Mouse (Mus musculus) heart, postnatal 36 days (tissue): Measurements from ENCODE around the gene Ufd1. TPM values are rescaled to one million over a fixed set of nuclear protein-coding genes. Genes with fewer than 3 reads are reported as not detected.

ENCODE experiments used
- DNase-seq, 2 experiments: peaks; one replicate each; pipeline ENCODE4 v3.0.0; 2021 to 2022
- intact Hi-C: fragments of 180-260 bp; cut with DNase I; formaldehyde crosslinking; loops from one replicate; pipeline ENCODE4 v1.15.1; 2025
- total RNA-seq, 2 experiments: library from RNA; stranded (reverse); gene quantifications; 2 replicates each; pipeline ENCODE4 v1.2.3; 2021

Ufd1 gene
- total RNA-seq = 10 to 100 TPM; 48.8 to 58.1 TPM

DNA sequence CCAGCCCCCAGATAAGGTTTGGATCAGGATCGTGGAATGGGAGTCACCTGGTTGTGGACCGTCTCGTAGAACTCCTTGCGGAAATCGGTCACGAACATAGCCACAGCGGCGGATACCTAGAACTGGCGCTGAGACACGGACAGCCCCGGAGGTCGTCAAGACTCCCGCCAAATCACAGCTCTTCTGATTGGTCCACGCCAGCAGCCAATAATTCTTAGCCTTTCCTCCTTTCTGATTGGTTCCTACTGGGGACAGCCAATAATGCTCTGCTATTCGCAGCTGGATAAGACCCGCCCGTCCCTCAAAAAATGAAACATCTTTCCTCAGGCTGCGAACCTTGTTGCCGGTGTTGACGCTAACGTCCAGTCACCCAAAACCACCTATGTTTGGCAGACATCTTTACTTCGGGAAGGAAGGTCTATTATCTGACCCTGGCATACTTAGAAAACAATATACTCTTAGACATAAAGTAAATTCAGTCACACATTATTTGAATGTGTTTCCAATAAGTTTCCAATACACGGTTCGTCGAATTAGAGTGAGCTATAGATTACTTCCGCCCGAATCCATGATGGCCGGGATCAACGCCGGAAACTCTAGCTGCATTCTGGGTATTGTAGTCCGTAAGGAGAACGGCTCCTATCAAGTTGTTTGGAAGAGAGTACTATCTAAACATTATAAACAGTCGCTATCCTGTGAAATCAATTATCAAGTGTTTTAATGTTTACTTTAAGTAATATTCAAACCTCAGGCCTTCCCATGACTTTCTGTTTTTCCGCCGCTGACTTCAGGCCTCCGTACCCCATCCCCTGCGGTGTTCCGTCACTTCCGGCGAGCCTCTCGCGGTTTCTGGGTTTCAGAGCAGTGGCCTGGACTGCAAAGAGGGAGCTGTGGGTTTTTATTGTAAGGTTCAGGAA is at the start of gene Ufd1, which contains the start of gene Cdc45:
TSS of gene Ufd1 (plus strand) at position 312 of the 917 bp plus-strand sequence.
TSS of gene Cdc45 (minus strand) at position 520 of the 917 bp plus-strand sequence.
- intact Hi-C loops = loop anchor here (10.0 kb wide), 1 partner anchor 367 kb away; no protein-coding TSS in a partner anchor
- DNase-seq = peak; percentile 86 to 90

- intact Hi-C loops = no loop called here
- no peak for DNase-seq
These were observed 48.6 kb upstream of the Ufd1 start for GRCm38 (mm10) chr16:18762960-18763359.

DNA sequence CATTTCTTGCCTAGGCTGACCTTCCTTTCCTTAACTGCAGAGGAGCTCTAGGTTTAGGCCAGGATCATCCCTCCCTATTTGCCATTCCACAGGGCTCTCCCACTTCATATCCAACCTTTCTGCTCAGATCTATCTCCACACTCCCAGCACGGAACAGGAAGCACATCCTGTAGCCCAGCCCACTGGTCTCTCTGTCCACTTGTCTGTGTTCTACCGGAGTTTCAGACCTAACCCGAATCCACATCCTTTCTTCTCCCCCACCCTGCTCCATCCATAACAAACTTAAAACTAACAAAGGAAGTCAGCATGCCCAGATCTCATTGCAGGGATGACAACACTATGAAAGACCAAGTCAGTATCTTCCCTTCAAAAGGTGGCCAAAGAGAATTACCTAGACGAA is 45.2 kb upstream of the Ufd1 start:
- intact Hi-C loops = no loop called here
- DNase-seq = no peak

DNA sequence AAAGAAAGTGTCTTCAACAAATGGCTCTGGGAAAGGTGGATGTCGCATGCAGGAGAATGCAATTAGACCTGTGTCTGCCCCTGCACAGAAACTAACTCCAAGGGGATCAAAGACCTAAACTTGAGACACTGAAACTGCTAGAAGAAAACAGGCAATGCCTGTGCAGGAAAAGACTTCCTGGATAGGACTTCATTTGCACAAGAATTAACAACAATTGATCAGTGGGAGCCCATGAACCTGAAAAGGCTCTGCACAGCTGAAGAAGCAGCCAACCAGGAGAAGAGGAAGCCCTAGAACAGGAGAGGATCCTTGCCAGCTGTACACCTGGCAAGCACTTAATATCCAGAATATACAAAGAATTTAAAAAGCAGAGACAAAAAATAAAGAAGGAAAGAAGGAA is 42.1 kb upstream of the Ufd1 start:
- intact Hi-C loops = no loop called here

GRCm38 (mm10) chr16:18773936-18774335 is 37.6 kb upstream of the Ufd1 start:
- intact Hi-C loops = no loop called here
- DNase-seq = no peak

More for the DNA sequence above, 42.1 kb upstream of the Ufd1 start:
- no peak for DNase-seq

- peak; percentile 44 to 51 for DNase-seq
- intact Hi-C loops = loop anchor here (1.0 to 5.0 kb wide), 2 partner anchors 43 to 79 kb away; no protein-coding TSS in a partner anchor
These were observed 35.7 kb upstream of the Ufd1 start for GRCm38 (mm10) chr16:18775621-18776555.

GRCm38 (mm10) chr16:18776556-18777100 is 35.0 kb upstream of the Ufd1 start, which contains the start of gene Cldn5:
Gene Cldn5, plus strand, starts transcription at chr16:18776847.
- DNase-seq = peak; percentile 48 to 57
- intact Hi-C loops = loop anchor here (1.0 to 5.0 kb wide), 2 partner anchors 43 to 79 kb away; no protein-coding TSS in a partner anchor

- peak in 1 of 2 experiments; percentile 23 for DNase-seq
- intact Hi-C loops = loop anchor here (5.0 kb wide), 1 partner anchor 80 kb away; no protein-coding TSS in a partner anchor
These were observed 34.2 kb upstream of the Ufd1 start for GRCm38 (mm10) chr16:18777101-18778080.

DNA sequence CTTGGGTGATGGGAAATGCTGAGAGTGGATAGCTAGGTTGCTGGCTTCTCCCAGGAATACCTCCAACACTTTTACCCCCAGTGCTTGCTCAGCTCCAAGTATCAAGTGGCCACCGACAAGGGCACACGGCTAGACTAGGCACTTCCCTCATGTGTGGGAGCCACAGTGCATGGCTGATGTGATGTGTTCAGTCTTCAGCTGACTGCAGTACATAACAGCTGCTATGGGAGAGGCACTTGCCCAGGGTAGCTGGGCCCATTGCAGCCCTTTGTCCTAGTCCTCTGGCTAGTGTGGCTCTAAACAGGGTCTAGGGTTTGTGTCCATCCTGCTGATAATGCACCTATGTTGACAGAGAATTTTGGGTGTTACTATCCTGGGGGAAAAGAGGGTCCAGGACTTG is 33.1 kb upstream of the Ufd1 start:
- no peak for DNase-seq
- intact Hi-C loops = loop anchor here (5.0 kb wide), 1 partner anchor 81 kb away; no protein-coding TSS in a partner anchor

GRCm38 (mm10) chr16:18781810-18782209 is 29.8 kb upstream of the Ufd1 start:
- no peak for DNase-seq
- intact Hi-C loops = no loop called here

DNA sequence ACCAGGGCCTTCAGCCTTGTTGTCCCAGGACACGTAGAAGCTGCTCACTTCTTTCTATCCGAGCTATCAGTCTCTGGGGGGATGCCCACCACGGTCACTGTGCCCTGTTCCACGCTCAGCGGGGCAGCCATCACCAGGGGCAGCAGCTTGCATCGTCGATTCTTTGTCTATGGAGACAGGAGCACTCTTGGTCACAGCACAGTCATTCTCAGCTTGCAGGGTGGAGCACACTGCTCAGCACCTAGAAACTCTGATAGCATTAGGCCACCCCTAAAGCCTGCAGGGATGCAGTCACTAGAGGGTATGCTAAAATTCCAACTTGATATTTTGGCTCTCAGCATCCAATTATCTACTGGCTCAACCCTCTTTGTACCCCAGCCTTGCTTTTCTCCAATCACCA is 26.6 kb upstream of the Ufd1 start:
- no peak for DNase-seq
- intact Hi-C loops = no loop called here

GRCm38 (mm10) chr16:18785485-18785884 is 26.1 kb upstream of the Ufd1 start:
- DNase-seq = no peak
- intact Hi-C loops = no loop called here

DNA sequence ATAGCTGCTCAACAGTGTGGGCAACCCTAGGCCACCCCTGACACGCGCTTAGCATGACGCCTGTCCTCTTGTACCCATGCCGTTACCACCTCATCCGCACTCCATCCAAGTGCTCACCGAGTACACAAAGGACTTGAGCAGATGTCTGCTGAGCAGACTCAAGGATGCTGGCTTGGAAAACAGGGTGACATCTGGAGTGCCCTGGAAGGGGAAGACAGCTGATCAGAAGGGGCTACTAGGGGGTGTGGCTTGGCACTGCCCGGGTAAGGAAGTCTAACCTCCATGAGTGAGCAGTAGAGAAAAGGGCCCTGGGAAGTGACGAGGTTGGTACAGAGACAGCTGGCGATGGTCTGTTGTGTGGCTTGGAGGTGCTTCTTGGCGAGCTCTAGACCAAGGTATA is 24.9 kb upstream of the Ufd1 start:
- intact Hi-C loops = no loop called here

DNA sequence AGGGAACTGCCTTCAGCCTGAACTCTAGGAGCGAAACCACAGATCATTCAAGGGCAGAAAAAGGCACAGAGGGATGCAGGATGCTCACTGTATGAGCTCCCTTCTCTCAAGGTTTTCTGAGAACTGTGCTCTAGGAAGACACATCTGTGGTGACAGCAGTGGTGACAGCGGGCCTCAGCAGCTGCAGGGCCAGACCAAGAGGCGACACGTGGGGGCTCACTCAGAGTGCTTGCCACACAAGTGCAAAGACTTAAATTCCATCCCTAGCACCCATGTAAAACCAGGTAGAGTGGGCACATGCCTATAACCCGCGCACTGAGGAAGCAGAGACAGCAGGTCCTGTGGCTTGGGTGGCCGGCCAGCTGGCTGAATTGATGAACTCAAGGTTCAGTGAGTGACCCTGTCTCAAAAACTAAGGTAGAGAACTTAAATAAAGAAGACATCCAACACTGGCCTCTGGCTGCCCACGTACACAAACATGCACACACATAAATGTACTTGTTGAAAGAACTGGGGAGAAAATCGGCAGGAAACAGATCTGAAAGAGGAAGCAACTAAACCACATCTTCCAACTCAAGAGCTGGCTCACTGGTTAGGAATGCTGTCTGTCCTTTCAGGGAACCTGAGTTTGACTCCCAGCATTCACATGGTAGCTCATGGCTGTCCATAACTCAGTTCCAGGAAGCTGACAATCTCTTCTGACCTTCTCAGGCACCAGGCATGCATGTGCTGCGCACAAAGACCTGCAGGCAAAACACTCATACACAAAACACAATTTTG is 22.8 kb upstream of the Ufd1 start:
- intact Hi-C loops = no loop called here

More for the DNA sequence above, 24.9 kb upstream of the Ufd1 start:
- no peak for DNase-seq

GRCm38 (mm10) chr16:18795223-18795899 is 16.2 kb upstream of the Ufd1 start:
- intact Hi-C loops = loop anchor here (5.0 kb wide), 1 partner anchor 168 kb away; the partner anchor contains the start of genes Gm49601 and Sept5
- no peak for DNase-seq

More for the DNA sequence above, 22.8 kb upstream of the Ufd1 start:
- DNase-seq = no peak

GRCm38 (mm10) chr16:18796645-18797044 is 14.9 kb upstream of the Ufd1 start:
- no peak for DNase-seq
- intact Hi-C loops = loop anchor here (5.0 kb wide), 1 partner anchor 169 kb away; the partner anchor contains the start of genes Gm49601 and Sept5

DNA sequence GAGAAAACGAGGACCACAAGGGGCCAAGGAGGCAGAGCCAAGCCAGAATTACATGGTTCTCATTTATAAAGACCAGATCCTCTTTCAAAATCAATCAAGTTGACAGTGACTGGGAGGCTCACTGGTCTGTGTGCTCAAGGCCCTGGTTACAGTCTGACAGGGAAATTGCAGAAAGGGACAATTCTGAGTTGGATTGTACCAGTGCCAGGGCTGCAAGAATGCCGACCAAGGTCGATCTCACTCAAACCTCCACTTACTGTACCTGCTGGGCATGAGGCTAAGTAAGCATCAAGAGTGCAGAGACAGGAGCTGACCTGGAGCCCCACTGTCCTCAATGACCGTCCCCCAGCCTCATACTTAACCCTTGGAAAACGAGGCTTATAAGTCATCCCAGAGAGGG is 13.4 kb upstream of the Ufd1 start:
- intact Hi-C loops = loop anchor here (5.0 kb wide), 1 partner anchor 171 kb away; the partner anchor contains the start of genes Gm49601 and Sept5

More for the DNA sequence above, 13.4 kb upstream of the Ufd1 start:
- DNase-seq = no peak
